Mouse (Mus musculus) CD8-positive naive resting alpha-beta T cell, adult 57 days (primary cell): ENCODE results near the gene Gab1. TPM values are rescaled to one million over a fixed set of nuclear protein-coding genes. Genes with fewer than 3 reads are reported as not detected.

ENCODE experiments used
- total RNA-seq: library from RNA; stranded (reverse); gene quantifications from one replicate; pipeline ENCODE4 v1.2.4, GENCODE M21; 2023

The Gab1 gene
- not detected for total RNA-seq

GRCm38 (mm10) chr8:80880196-80881106 is at the start of gene Gab1:
Gene Gab1, minus strand, starts transcription at chr8:80880519.

GRCm38 (mm10) chr8:80739155-80739924 is 141.0 kb downstream of the Gab1 start, which contains the start of gene Smarca5:
Gene Smarca5, minus strand, starts transcription at chr8:80739497.

Other genes with a start within 250 kb of the Gab1 start
- gene Smarca5, start 141.0 kb downstream of the Gab1 start, total RNA-seq = 146 TPM
- 64.7 TPM for gene Usp38, start 134.4 kb upstream of the Gab1 start, total RNA-seq